Mouse (Mus musculus): ENCODE measurements at regions not wholly inside any gene's neighbourhood (a gene's known extent, or its start where the extent isn't known, plus 50 kb on each side); places are given as distances from the start of the nearest gene placed in this dataset.
"Not testable (repeated sequence)": the region's sequence is repeated elsewhere in the genome, so short reads cannot be mapped to it uniquely, and the experiment has no call there.

GRCm38 (mm10) chr6:144940871-144941380, 135.1 kb downstream of the Bcat1 start:
- no peak for DNase-seq (ENCODE audit: low spot score)

- DNase-seq (ENCODE audit: low spot score) = no peak
Measured at GRCm38 (mm10) chr6:144938613-144939236, 137.3 kb downstream of the Bcat1 start.

DNA sequence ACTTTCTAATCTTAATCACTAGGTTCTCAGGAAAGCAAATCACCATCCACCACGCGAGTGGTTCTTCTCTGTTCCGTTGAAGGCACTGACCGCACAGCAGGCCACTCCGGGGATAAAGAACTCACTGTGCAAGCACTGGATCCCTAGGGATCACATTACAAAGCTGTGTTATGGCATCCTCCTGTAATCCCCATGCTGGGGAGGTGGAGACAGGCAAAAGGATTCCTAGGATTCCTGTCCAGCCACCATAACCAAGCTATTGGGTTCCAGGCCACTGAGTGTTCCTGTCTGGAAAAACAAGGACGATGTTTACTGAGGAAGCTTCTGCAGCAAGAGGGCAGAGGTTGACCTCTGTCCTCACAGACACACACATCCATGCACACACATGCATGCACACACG, 138.8 kb downstream of the Bcat1 start:
- DNase-seq (ENCODE audit: low spot score) = peak; percentile 22

GRCm38 (mm10) chr6:144933722-144934235, 142.2 kb downstream of the Bcat1 start:
- DNase-seq (ENCODE audit: low spot score) = no peak

DNA sequence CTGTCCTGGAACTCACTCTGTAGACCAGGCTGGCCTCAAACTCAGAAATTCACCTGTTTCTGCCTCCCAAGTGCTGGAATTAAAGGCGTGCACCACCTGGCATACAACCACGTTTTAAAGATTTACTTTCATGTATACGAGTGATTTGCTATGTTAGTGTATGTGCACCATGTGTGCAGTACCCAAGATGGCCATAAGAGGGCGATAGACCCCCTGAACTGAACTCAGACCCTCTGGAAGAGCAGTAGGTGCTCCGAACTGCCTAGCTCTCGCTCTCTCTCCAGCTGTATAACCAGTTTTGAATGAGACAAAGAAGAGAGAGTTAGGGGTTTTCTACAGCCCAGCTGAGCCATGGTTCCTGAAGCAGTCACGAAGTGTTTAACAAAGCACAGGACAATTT, 143.6 kb downstream of the Bcat1 start:
- DNase-seq (ENCODE audit: low spot score) = no peak

GRCm38 (mm10) chr6:144929959-144930358, 146.0 kb downstream of the Bcat1 start:
- DNase-seq (ENCODE audit: low spot score) = no peak

DNA sequence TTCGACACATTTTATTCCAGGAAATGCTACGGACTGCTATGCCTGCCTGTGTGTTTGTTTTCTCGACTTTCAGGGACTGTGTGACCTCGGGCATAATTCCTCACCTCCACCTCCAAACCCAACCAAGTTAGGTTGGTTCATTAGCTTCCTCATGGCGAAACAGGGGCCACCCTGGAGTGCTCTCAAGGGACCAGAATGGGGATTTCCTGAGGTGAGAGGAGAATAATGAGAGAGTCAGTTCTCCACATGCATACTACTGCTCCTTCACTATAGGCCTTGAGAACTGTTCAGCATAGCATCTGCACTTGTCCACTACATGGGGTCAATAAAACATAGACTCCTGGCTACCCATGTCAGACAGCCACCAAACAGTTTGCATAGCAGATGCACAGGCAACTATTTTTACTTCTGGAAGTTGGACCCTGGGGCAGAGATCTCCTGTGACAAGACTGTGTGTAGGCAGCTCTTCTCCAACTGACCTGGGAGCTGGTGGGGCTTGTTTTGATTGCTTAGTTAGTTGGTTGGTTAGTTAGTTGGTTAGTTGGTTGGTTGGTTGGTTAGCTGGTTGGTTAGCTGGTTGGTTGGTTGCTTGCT, 146.6 kb downstream of the Bcat1 start:
- DNase-seq (ENCODE audit: low spot score) = no peak

GRCm38 (mm10) chr6:144927599-144927998, 145.8 kb upstream of the Sox5 start:
- no peak for DNase-seq (ENCODE audit: low spot score)

DNA sequence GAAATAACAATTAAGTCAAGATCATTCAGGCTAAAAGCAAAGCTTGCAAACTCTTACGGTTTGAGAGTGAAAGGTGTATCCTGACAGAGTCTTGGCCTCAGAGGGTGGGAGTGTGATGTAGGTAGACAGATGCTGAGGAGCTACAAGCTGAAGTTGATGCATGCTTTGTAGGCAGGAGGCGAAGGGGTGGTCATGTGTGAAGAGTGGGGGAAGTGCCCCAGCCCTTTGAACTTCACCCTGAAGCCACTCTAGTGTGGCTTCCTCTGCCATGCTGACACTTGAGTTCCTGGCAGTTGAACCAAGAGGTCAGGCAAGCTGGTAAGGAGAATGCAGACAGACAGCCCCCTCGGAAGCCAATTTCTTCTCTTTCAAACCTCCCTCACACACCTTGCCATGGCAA, 141.0 kb upstream of the Sox5 start:
- no peak for DNase-seq (ENCODE audit: low spot score)

DNA sequence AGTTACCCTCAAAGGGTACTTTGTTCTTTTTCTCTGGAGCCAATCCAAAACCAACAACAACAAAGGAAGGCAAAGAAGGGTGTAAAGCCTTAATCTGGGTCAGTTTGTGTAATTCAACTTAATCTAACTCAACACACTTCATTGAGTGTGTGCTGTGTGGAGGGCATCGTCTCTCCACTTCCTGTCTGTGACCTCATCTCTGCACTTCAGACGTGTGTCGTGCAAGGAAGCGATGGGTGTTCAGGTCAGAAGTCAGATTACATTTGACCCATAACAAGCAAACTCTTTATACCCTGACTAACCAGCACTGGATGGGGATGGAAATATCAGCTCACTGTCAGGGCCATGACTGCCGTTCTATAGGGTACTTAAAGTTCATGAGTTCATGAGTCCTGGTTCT, 138.0 kb upstream of the Sox5 start:
- DNase-seq (ENCODE audit: low spot score) = peak; percentile 51

GRCm38 (mm10) chr6:144917128-144917527, 135.4 kb upstream of the Sox5 start:
- DNase-seq (ENCODE audit: low spot score) = peak; percentile 76

DNA sequence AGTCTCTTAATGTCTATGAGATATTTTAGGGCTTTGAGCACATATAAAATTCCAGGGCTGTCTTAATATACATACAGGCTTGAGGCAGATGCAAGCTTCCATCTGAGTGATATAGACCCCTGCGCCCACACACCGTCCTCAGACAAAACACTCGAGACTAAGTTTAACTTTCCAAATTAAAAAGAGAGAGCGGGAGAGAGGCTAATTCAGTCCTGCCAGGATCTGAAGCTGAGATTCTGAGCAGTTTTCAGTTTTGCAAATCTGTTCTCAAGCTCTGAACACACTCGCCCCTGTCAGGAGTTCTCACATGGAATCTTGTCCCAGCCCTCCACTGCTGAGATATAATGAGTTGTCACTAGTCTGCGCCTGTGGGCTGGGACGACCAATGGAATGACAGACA, 130.0 kb upstream of the Sox5 start:
- no peak for DNase-seq (ENCODE audit: low spot score)

- DNase-seq (ENCODE audit: low spot score) = no peak
Measured at GRCm38 (mm10) chr6:144910392-144910791, 128.6 kb upstream of the Sox5 start.

GRCm38 (mm10) chr6:144908646-144909045, 126.9 kb upstream of the Sox5 start:
- DNase-seq (ENCODE audit: low spot score) = no peak

DNA sequence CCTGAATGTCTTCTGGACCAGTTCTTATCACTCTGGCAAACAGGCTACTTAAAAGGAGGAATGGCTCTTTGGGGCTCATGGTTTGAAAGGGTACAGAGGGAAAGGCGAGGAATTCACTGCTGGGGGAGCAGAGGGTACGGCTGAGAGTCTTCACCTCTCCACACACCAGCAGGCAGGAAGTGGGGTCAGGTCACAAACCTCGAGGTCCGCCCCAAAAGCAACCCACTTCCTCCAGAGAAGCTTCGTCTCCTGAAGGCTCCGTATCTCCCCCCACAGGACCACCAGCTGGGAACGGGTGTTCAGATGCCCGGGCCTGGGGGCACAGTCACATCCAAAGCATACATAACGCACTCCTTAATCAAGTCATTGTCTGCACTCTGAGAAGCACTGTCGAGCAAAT, 121.4 kb upstream of the Sox5 start:
- no peak for DNase-seq (ENCODE audit: low spot score)

DNA sequence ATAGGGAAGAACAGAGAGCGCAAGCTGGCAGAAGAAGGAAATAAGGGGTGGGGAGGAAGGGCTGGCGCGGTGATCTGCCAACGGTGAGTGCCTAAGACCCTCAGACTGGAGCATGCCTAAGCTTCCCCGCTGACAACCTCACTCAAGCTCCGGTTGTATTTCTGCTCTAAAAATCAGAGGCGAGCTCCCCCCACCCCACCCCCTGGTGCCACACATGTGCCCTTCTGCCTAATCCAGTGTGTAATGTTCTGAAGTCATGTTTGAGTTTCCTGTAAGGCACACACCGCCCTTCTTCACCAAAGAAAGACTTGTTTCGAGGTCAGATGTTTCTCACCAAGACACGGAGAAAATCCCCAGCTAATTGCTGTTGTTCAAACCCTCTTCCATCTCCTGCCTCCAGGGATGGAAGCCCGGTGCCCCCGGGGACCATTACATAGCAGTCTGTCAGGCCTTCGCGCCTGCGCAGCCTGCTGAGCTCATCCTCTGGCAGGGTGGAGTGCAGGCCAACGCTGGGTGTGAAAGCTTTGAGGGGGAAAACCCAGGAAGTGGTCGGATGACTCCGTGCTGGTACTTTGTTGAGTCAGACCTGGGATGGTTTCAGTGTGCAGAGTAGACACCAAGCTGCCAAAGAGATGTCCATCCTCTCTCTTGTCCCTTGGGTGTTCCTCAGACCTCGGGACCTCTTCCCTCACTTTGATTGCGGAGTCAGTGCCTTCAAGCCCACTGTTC, 120.7 kb upstream of the Sox5 start:
- no peak for DNase-seq (ENCODE audit: low spot score)

GRCm38 (mm10) chr6:144901825-144902224, 120.0 kb upstream of the Sox5 start:
- no peak for DNase-seq (ENCODE audit: low spot score)

DNA sequence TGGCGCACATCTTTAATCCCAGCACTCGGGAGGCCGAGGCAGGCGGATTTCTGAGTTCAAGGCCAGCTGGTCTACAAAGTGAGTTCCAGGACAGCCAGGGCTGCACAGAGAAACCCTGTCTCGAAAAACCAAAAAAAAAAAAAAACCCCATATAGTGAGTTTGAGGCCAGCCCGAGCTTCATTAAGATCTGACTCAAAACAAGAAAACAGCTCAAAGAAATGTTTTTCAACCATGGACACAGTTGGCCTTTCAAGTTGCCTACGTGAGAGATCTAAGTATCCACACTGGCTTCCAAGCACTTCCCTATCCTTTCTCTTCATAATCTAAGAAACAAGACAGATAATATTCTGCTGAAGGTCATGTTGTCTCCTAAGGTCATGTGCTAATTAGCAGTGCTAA, 119.1 kb upstream of the Sox5 start:
- not testable (repeated sequence) for DNase-seq (ENCODE audit: low spot score)

DNA sequence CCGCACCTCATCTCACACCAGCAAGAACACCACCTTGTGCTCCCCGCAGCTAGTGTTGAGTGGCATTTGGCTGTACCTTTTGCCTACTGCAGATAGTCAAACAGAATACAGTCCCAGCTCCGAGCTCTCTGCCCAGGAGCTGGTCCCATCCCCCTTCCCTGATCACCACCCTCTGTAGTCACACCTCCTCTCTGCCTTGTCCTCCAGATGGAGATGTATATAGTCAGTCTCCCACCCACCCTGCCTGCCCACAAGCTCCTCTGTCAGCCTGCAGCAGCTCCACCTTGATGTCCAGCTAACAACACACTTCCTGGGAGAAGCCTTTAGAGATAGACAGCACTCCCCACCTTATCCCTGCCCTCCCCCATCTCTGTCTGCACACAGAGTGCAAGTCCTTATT, 115.7 kb upstream of the Sox5 start:
- no peak for DNase-seq (ENCODE audit: low spot score)

DNA sequence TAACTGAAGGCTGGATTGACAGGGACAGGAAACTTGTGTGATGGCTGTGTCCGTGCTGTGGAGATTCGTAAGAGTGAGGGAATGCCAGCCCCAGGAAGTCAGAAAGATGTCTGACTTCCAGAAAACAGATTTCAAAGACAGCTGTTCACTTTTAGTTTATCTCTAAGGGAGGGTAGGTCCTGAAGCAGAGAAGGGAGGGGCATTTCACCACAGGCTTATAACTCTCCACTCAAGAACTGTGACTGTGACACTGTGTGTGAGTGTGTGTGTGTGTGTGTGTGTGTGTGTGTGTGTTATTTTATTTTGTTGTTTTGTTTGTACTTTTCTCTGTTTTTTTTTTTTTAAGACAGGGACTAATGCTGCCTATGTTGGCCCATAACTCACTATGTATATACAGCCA, 109.1 kb upstream of the Sox5 start:
- DNase-seq (ENCODE audit: low spot score) = no peak

DNA sequence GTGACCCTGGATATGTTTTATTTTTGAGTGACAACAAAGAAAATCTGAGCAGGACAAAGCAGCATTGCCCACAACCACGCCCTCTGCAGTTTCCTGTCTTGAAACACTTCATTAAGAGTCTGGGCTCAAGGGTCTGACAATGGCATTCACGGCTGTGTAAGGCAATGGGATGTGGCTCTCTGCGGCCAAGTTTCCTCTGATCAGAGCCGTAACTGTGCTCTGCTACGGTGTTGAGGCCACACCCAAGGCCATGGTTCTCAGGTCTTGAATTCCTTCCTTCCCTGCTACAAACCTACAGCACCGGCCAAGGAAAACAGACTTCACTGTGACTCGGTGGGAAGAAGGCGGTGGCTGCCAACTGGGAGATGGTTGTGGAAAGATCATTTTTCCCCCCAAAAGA, 108.4 kb upstream of the Sox5 start:
- DNase-seq (ENCODE audit: low spot score) = peak; percentile 23

- no peak for DNase-seq (ENCODE audit: low spot score)
Measured at GRCm38 (mm10) chr6:144883117-144883516, 101.3 kb upstream of the Sox5 start.

- no peak for DNase-seq (ENCODE audit: low spot score)
Measured at GRCm38 (mm10) chr6:144880098-144880497, 98.3 kb upstream of the Sox5 start.
